Mouse (Mus musculus) heart, embryonic 10.5 days (tissue): ENCODE results near the gene Trib3. TPM values are rescaled to one million over a fixed set of nuclear protein-coding genes. Genes with fewer than 3 reads are reported as not detected.
"Not testable (repeated sequence)": the region's sequence is repeated elsewhere in the genome, so short reads cannot be mapped to it uniquely, and the experiment has no call there.

Source experiments
- DNase-seq: peaks from one replicate; pipeline ENCODE4 v3.0.0-alpha.2; 2017; ENCODE audit warnings: low spot score
- H3K27ac ChIP-seq: fragments of 300-500 bp; sonication (generic); 2 replicates; pipeline ENCODE4 v1.5.1; 2016; ENCODE audit warnings: mild to moderate bottlenecking
- H3K27me3 ChIP-seq: fragments of 300-500 bp; sonication (generic); 2 replicates; pipeline ENCODE4 v1.6.1; 2016; ENCODE audit warnings: mild to moderate bottlenecking; ENCODE audit not compliant: poor library complexity, insufficient read depth, severe bottlenecking
- H3K36me3 ChIP-seq: fragments of 300-500 bp; sonication (generic); 2 replicates; pipeline ENCODE4 v1.6.1; 2016; ENCODE audit warnings: mild to moderate bottlenecking, moderate library complexity
- H3K4me1 ChIP-seq: fragments of 300-500 bp; sonication (generic); 2 replicates; pipeline ENCODE4 v1.6.1; 2016; ENCODE audit warnings: mild to moderate bottlenecking
- H3K4me3 ChIP-seq: fragments of 300-500 bp; sonication (generic); 2 replicates; pipeline ENCODE4 v1.5.1; 2016; ENCODE audit warnings: mild to moderate bottlenecking, moderate library complexity
- H3K9me3 ChIP-seq: fragments of 300-500 bp; sonication (generic); 2 replicates; pipeline ENCODE4 v1.6.1; 2016; ENCODE audit warnings: mild to moderate bottlenecking, moderate library complexity
- WGBS: fragments of 180-500 bp; shearing (Covaris S2); methylation state at CpG from one replicate; pipeline ENCODE4 v1.1.7; 2016; 5-methylcytosine and 5-hydroxymethylcytosine counted together
- polyA plus RNA-seq: library from polyadenylated mRNA; unstranded; fragments of >200 nt; fragmentation: Nextera tagmentation; extraction: Ambion mirVana; gene quantifications from 2 replicates; pipeline ENCODE4 v1.2.1, GENCODE M21; 2016

Gene Trib3
- polyA plus RNA-seq, 1 experiment from 2014 or later: 5.3 TPM

DNA sequence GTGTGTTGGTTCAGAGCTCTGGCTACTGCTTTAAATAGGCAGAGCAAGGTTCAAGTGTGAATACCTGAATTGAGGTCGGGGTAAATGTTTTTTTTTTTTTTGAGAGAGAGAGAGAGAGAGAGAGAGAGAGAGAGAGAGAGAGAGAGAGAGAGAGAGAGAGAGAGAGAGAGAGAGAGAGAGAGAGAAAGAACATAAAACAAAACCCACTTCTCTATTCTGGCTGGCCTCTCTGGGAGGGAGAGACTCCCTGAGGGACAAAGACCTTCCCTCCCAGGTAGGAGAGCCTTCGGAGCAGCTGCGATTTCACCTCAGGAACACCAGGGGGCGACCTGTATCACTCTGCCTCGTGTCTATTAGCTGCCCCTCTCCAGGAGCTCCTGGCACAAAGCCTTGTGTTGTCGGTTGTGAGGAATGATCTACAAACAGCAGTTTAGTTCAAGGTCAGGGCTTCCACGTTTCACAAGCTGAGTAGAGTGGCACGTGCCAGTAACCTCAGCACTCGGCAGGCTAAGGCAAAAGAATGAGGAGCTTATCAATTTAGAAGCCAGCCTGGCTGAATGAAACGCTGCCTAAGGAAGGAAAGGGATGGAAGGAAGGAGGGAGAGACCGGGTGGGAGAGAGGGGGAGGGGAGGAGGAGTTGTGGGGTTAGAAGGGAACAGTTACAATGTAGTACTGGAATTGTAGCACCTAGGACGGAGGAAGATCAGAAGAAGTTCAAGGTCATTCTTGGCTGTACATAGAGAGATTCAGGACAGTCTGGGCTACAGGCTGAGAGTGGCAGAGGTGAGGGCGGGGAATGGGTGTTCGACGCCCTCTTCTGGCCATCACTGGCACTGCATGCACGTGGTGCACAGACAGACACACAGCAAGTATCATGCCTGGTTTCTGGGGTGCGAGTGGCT lies 19.7 kb upstream of the Trib3 start:
- Histone ChIP-seq H3K27ac (peak overlapping the region; percentile 85), H3K4me1 (peaks cover 21% of the 10 kb centered on the region), H3K36me3 (no peaks in the 10 kb centered on the region), H3K4me3 (peak overlapping the region; percentile 42), H3K9me3 (no peaks in the 10 kb centered on the region), H3K27me3 (no peaks in the 10 kb centered on the region)
- 10% methylated on average over 17 of the region's 17 CpGs for WGBS
- peak; percentile 94 for DNase-seq

DNA sequence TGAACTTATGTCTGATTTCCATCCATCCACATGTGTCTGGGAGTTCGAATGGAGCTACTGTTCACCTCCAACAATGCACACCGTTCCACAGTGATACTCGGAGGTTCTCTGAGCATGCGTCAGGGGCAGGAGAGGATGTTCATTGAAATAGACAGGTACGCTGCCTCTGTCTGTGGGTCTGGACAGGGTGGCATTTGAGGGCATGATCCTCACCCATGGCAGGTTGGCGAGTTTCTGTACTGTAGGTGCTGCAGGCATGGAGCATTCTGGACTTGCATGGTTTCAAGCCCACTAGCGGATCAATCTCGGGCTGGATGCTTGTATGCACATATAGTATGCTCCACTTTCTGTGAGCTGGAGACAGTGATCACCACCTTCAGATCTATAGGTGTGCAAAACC lies 17.4 kb upstream of the Trib3 start:
- Histone ChIP-seq H3K4me3 (no peak overlapping the region), H3K27me3 (no peaks in the 10 kb centered on the region), H3K27ac (no peak overlapping the region), H3K36me3 (no peaks in the 10 kb centered on the region), H3K9me3 (no peaks in the 10 kb centered on the region), H3K4me1 (peaks cover 26% of the 10 kb centered on the region)
- 88% methylated on average over 8 of the region's 8 CpGs for WGBS
- DNase-seq: no peak

DNA sequence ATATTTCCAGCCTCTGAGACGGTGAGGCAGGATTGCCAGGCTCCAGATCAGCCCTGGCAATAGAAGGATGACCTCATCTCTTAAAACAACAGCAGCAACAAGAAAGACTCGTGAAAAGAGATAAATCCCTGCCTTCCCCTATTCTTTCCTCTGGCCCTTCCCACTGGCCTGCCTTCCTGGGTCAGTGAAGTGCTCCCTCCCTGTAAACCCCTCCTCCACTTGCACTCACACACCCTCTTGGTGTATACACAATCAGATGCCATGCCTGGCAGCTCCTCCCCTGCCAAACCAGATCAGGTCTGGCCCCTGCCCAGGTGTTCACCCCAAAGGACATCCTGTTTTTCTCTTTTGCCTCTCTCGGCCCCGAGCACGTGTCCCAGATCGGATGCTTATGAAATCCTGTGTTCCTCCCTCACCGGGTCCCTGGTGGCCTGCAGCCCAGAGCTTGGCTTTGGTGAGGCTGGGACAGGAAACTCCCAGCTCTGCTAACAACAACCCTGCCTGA lies 16.5 kb upstream of the Trib3 start:
- Histone ChIP-seq H3K27ac (peak overlapping the region; percentile 17; the same call in 1 of the 2 replicates), H3K36me3 (no peaks in the 10 kb centered on the region), H3K27me3 (no peaks in the 10 kb centered on the region), H3K9me3 (no peaks in the 10 kb centered on the region), H3K4me3 (no peak overlapping the region), H3K4me1 (peaks cover 26% of the 10 kb centered on the region)
- no peak for DNase-seq
- WGBS: 51% methylated on average over 7 of the region's 7 CpGs

DNA sequence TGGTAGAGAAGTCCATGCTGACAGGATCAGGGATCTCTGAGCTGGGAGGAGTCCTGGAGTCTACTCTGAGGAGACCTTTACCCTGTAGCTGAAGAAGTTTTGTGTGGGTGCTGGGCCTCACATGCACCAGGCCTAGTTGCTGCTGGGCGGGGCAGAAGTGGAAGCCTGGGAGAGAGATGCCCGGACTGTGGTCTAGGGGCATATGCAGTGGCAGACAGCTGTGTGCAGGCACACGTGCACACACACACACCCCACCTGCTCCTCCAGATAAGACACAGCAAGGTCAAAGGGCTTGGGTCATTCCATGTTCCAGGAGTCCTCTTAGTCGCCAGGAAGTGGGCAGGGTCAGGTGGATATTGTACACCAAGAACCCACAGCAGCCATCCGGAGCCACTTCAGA lies 15.8 kb upstream of the Trib3 start:
- peaks cover 26% of the 10 kb centered on the region for H3K4me1 ChIP-seq
- no peaks in the 10 kb centered on the region for H3K9me3 ChIP-seq
- H3K4me3 ChIP-seq: no peak overlapping the region
- no peaks in the 10 kb centered on the region for H3K27me3 ChIP-seq
- no peak overlapping the region for H3K27ac ChIP-seq
- H3K36me3 ChIP-seq: no peaks in the 10 kb centered on the region
- 48% methylated on average over 5 of the region's 5 CpGs for WGBS
- DNase-seq: no peak

DNA sequence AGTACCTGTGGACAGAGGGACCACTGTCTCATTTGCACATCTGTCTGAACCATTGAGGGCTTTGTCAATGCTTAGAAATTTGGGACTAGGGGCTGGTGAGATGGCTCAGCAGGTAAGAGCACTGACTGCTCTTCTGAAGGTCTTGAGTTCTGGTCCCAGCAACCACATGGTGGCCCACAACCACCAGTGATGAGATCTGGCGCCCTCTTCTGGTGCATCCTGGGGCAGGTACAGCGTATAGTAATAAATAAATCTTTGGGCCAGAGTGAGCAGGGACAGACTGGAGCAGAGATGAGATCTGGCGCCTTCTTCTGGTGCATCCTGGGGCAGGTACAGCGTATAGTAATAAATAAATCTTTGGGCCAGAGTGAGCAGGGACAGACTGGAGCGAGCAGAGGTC lies 15.1 kb upstream of the Trib3 start:
- DNase-seq, H3K36me3 ChIP-seq, H3K9me3 ChIP-seq, H3K4me3 ChIP-seq, H3K27me3 ChIP-seq, H3K27ac ChIP-seq: not testable (repeated sequence)
- H3K4me1 ChIP-seq: peaks cover 26% of the 10 kb centered on the region
- 76% methylated on average over 5 of the region's 5 CpGs for WGBS

DNA sequence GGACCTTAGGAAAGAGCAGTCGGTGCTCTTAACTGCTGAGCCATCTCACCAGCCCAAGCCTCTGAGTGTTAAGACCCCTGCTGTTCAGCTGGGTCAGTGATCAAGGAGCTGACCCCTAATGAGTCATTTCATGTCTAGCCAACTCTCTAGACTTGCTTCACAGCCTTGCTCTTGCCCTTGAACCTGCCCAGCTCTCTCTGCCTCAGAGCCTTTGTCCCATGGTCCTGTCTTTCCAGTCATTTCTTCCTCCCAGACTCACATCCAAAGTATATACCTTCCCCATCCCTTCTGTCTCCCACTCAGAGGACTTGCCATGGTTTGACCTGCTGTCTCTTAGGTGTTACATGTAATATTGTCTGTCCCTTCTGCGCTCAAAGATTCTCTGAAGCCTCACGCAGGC lies 13.4 kb upstream of the Trib3 start:
- Histone ChIP-seq H3K36me3 (no peaks in the 10 kb centered on the region), H3K4me3 (no peak overlapping the region), H3K4me1 (peaks cover 19% of the 10 kb centered on the region; the same call in 1 of the 2 replicates), H3K27me3 (no peaks in the 10 kb centered on the region), H3K9me3 (no peaks in the 10 kb centered on the region), H3K27ac (no peak overlapping the region)
- no peak for DNase-seq
- WGBS: 92% methylated on average over 3 of the region's 3 CpGs

DNA sequence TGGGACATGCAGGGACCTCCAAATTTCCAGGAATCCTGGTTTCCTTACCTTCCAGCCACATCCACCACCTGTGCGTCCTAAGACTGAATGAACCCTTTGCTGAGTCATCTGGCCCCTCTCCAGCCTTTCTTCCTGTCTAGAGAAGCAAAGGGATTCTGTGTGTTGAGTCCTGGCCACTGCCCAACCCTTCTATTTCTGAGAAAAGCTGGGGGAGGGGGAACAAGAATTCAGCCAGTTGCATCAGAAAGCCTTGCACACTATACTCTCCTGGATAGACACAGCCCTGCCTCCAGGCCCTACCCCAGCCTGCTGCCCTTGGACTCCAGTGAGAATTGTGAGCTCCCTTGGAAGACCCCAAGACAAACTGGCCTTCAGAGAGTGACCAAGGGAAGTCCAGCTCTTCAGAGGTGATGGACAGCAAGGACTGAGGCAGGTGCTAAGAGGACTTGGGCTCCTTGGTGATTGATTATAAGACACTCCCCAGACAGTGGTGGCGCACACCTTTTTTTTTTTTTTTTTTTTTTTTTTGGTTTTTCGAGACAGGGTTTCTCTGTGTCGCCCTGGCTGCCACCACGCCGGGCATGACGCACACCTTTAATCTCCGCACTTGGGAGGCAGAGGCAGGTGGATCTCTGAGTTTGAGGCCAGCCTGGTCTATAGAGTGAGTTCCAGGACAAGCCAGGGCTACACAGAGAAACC lies 6.2 kb upstream of the Trib3 start:
- Histone ChIP-seq H3K27ac (peak overlapping the region; percentile 72; the same call in 1 of the 2 replicates), H3K4me3 (no peak overlapping the region), H3K27me3 (peaks cover 5% of the 10 kb centered on the region), H3K9me3 (no peaks in the 10 kb centered on the region), H3K4me1 (peaks cover 17% of the 10 kb centered on the region), H3K36me3 (no peaks in the 10 kb centered on the region)
- DNase-seq: peak; percentile 90
- 83% methylated on average over 8 of the region's 8 CpGs for WGBS

DNA sequence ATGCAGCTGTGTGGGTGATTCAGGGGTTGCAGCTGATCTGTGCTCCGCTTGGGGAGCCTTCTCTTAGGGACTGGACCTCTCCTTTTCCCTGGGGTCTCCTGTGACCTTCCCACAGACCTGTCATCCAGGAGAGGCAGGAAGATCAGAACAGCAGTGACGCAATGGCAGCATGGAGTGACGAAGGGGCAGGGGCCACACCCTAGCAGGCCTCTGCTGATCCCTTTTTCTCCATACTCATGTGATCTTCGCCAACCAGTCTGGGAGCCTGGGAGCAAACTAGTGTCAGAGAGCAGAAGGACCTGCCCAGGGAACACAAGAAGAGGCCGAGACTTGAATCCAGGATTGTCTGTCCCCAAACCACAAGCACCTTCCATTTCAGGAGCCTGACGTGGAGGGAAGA lies 5.4 kb upstream of the Trib3 start:
- DNase-seq: no peak
- Histone ChIP-seq H3K27me3 (peaks cover 5% of the 10 kb centered on the region), H3K4me1 (peaks cover 23% of the 10 kb centered on the region), H3K27ac (peak overlapping the region; percentile 72), H3K4me3 (no peak overlapping the region), H3K9me3 (no peaks in the 10 kb centered on the region), H3K36me3 (no peaks in the 10 kb centered on the region)
- 79% methylated on average over 6 of the region's 6 CpGs for WGBS

DNA sequence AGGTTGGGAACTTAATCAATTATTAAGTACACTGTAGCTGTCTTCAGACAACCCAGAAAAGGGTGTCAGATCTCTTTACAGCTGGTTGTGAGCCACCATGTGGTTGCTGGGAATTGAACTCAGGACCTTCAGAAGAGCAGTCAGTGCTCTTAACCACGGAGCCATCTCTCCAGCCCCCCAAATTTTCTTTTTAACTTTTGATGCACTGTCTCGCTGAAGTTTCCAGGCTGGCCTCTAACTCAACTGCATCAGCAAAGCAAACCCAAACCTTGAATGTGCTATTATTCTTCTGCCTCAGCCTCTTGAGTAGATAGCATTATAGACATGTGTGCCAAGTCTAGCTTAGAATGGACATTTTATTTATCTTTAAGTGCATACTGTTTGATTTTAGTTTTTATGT lies 3.9 kb upstream of the Trib3 start:
- Histone ChIP-seq H3K9me3 (no peaks in the 10 kb centered on the region), H3K4me1 (peaks cover 31% of the 10 kb centered on the region), H3K27ac (peak overlapping the region; percentile 69; the same call in 1 of the 2 replicates), H3K36me3 (no peaks in the 10 kb centered on the region), H3K27me3 (peaks cover 9% of the 10 kb centered on the region), H3K4me3 (no peak overlapping the region)
- DNase-seq: no peak
- WGBS: 73% methylated on average over 2 of the region's 2 CpGs

DNA sequence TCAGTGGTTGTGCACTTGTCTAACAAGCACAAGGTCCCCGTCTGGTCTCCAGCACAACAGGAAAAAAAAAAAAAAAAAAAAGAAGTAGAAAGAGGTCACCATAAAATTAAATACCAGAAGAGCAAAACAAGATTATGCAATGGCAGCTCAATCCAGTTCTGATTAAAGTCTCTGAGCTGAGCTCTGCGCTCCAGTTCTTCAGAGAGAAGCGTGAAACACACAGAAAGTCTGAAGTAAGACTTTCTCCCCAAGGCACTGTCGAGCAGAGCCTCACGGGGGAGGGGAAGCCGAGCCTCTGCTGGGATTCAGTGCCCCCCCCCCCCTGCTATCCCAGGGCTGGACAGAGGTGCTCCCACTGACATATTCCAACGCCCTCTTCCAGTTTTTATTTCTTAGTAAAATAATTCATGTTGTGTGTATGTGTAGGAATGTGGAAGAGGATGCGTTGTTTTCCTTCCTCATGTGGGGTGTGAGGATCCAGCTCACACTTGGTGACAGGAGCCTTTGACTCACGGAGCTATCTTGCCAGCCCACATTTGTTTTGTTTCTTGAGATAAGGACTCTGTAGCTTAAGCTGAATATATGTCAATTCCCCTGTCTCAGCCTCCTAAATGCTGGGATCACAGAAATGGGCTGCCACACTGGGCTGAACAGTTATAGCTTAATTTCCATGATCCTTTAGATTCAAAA lies 3.1 kb upstream of the Trib3 start:
- Histone ChIP-seq H3K36me3 (no peaks in the 10 kb centered on the region), H3K4me3 (0 out of 2 replicates have a peak overlapping the region, but pooled peaks have one; percentile 7), H3K9me3 (no peaks in the 10 kb centered on the region), H3K27me3 (peaks cover 12% of the 10 kb centered on the region), H3K27ac (peak overlapping the region; percentile 69; the same call in 1 of the 2 replicates), H3K4me1 (peaks cover 32% of the 10 kb centered on the region)
- 12% methylated on average over 9 of the region's 9 CpGs for WGBS
- DNase-seq: no peak

DNA sequence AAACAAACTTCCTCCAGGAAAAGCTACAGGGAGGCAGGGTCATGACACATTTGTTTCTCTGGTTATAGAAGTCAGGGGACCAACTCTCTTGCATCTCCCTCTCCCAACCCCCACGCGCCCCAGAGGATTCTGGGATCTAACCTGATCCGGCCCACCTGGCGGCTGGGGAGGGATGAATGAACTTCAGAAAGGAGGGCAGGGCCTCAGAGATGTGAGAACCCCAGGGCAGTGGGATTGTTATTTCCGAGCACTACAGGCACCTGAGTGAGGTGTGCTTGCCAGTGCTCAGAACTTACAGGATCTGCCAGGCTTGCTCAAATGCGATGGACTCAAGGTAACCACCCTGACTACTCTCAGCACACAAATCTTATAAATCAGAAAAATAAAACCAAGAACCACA lies 1.6 kb upstream of the Trib3 start:
- no peak for DNase-seq
- Histone ChIP-seq H3K27me3 (peaks cover 15% of the 10 kb centered on the region), H3K9me3 (no peaks in the 10 kb centered on the region), H3K36me3 (no peaks in the 10 kb centered on the region), H3K4me3 (no peak overlapping the region), H3K4me1 (peaks cover 32% of the 10 kb centered on the region), H3K27ac (0 out of 2 replicates have a peak overlapping the region, but pooled peaks have one; percentile 30)
- WGBS: 61% methylated on average over 6 of the region's 6 CpGs

DNA sequence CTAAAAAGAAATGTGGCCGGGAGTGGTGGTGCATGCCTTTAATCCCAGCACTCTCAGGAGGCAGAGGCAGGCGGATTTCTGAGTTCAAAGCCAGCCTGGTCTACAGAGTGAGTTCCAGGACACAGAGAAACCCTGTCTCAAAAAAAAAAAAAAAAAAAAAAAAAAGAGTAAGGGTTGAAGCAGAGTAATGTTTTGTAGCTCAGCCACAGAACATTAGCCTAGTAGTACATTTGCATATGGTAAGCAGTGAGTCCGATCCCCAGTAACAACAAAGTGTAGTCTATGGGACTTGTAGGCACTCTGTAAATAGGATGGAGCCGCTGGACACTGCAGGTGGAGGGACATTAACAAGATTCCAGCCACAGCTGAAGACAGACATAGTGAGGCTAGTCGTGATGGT lies 1.1 kb upstream of the Trib3 start:
- H3K4me3 ChIP-seq: 0 out of 2 replicates have a peak overlapping the region, but pooled peaks have one; percentile 73
- H3K9me3 ChIP-seq: no peaks in the 10 kb centered on the region
- no peaks in the 10 kb centered on the region for H3K36me3 ChIP-seq
- no peak for DNase-seq
- peaks cover 15% of the 10 kb centered on the region for H3K27me3 ChIP-seq
- no peak overlapping the region for H3K27ac ChIP-seq
- H3K4me1 ChIP-seq: peaks cover 32% of the 10 kb centered on the region
- 51% methylated on average over 5 of the region's 5 CpGs for WGBS
